Mouse (Mus musculus): ENCODE data around the gene Poc1a. TPM values are rescaled to one million over a fixed set of nuclear protein-coding genes. Genes with fewer than 3 reads are reported as not detected.

Poc1a gene
- total and polyA plus RNA-seq, 3 experiments, result 14.8 to 25.6 (median 20.2) TPM

- ATAC-seq (ENCODE audit: extremely low read depth, insufficient number of reproducible peaks, low FRiP score, poor library complexity, severe bottlenecking) (no peak), DNase-seq (ENCODE audit: low spot score) (no peak)
- Histone ChIP-seq H3K9me3 (replicated peaks) (no peaks in the 10 kb centered on the region), H3K4me1 (ENCODE audit: insufficient read depth, low read depth, low read length) (peaks cover 5% of the 10 kb centered on the region; the same call in 1 of the 2 replicates), H3K36me3 (replicated peaks) (peaks cover 76% of the 10 kb centered on the region), H3K4me3 (ENCODE audit: low read depth, low read length) (no peak overlapping the region), H3K27me3 (ENCODE audit: insufficient read depth, low read length) (no peaks in the 10 kb centered on the region)
- TF ChIP-seq GATA1 (IDR thresholded peaks at IDR 0.05; ENCODE audit: borderline replicate concordance, low read length), result no peak
- TF ChIP-seq CTCF (IDR thresholded peaks at IDR 0.05; ENCODE audit: low read depth, low read length), result no peak
- TF ChIP-seq POLR2AphosphoS5 (IDR thresholded peaks at IDR 0.05; ENCODE audit: insufficient replicate concordance, low read depth, low read length), result no peak
- no peak for TF ChIP-seq GATA2 (IDR thresholded peaks at IDR 0.05; ENCODE audit: borderline replicate concordance, low read depth, low read length)
- TF ChIP-seq TAL1 (conservative IDR thresholded peaks at IDR 0.05; ENCODE audit: low read depth, low read length), result no peak
These were observed 38.2 kb downstream of the Poc1a start for GRCm38 (mm10) chr9:106319095-106319494.

GRCm38 (mm10) chr9:106322497-106322896 is 41.6 kb downstream of the Poc1a start:
- no peak for ATAC-seq (ENCODE audit: extremely low read depth, insufficient number of reproducible peaks, low FRiP score, poor library complexity, severe bottlenecking)
- DNase-seq (ENCODE audit: low spot score), result no peak

GRCm38 (mm10) chr9:106326241-106326640 is 45.4 kb downstream of the Poc1a start:
- TF ChIP-seq CTCF (IDR thresholded peaks at IDR 0.05; ENCODE audit: low read depth, low read length), result no peak
- TF ChIP-seq POLR2AphosphoS5 (IDR thresholded peaks at IDR 0.05; ENCODE audit: insufficient replicate concordance, low read depth, low read length), result no peak
- TF ChIP-seq TAL1 (conservative IDR thresholded peaks at IDR 0.05; ENCODE audit: low read depth, low read length), result no peak
- TF ChIP-seq GATA1 (IDR thresholded peaks at IDR 0.05; ENCODE audit: borderline replicate concordance, low read length), result no peak
- no peak for TF ChIP-seq GATA2 (IDR thresholded peaks at IDR 0.05; ENCODE audit: borderline replicate concordance, low read depth, low read length)
- DNase-seq (ENCODE audit: low spot score) (no peak), ATAC-seq (ENCODE audit: extremely low read depth, insufficient number of reproducible peaks, low FRiP score, poor library complexity, severe bottlenecking) (no peak)
- H3K9me3 ChIP-seq (replicated peaks), result no peaks in the 10 kb centered on the region
- no peaks in the 10 kb centered on the region; the same call in 1 of the 2 replicates for H3K4me1 ChIP-seq (ENCODE audit: insufficient read depth, low read depth, low read length)
- H3K36me3 ChIP-seq (replicated peaks), result peaks cover 74% of the 10 kb centered on the region
- no peaks in the 10 kb centered on the region for H3K27me3 ChIP-seq (ENCODE audit: insufficient read depth, low read length)
- H3K4me3 ChIP-seq (ENCODE audit: low read depth, low read length), result no peak overlapping the region

More at GRCm38 (mm10) chr9:106322497-106322896, 41.6 kb downstream of the Poc1a start:
- no peak overlapping the region for H3K4me3 ChIP-seq (ENCODE audit: low read depth, low read length)
- H3K36me3 ChIP-seq (replicated peaks), result peaks cover 69% of the 10 kb centered on the region
- H3K9me3 ChIP-seq (replicated peaks), result no peaks in the 10 kb centered on the region
- no peak for TF ChIP-seq GATA2 (IDR thresholded peaks at IDR 0.05; ENCODE audit: borderline replicate concordance, low read depth, low read length)
- TF ChIP-seq POLR2AphosphoS5 (IDR thresholded peaks at IDR 0.05; ENCODE audit: insufficient replicate concordance, low read depth, low read length), result no peak
- no peak for TF ChIP-seq TAL1 (conservative IDR thresholded peaks at IDR 0.05; ENCODE audit: low read depth, low read length)
- TF ChIP-seq GATA1 (IDR thresholded peaks at IDR 0.05; ENCODE audit: borderline replicate concordance, low read length), result no peak
- TF ChIP-seq CTCF (IDR thresholded peaks at IDR 0.05; ENCODE audit: low read depth, low read length), result no peak
- no peaks in the 10 kb centered on the region for H3K27me3 ChIP-seq (ENCODE audit: insufficient read depth, low read length)
- H3K4me1 ChIP-seq (ENCODE audit: insufficient read depth, low read depth, low read length), result peaks cover 5% of the 10 kb centered on the region; the same call in 1 of the 2 replicates

GRCm38 (mm10) chr9:106327125-106327809 is 46.4 kb downstream of the Poc1a start:
- 0 out of 2 replicates have a peak, but pooled peaks cover 2% of the 10 kb centered on the region for H3K4me1 ChIP-seq (ENCODE audit: insufficient read depth, low read depth, low read length)
- no peaks in the 10 kb centered on the region for H3K27me3 ChIP-seq (ENCODE audit: insufficient read depth, low read length)
- H3K36me3 ChIP-seq (replicated peaks), result peaks cover 74% of the 10 kb centered on the region
- no peak for DNase-seq (ENCODE audit: low spot score)
- H3K4me3 ChIP-seq (ENCODE audit: low read depth, low read length), result no peak overlapping the region
- H3K9me3 ChIP-seq (replicated peaks), result no peaks in the 10 kb centered on the region
- ATAC-seq (ENCODE audit: extremely low read depth, insufficient number of reproducible peaks, low FRiP score, poor library complexity, severe bottlenecking), result no peak
- no peak for TF ChIP-seq GATA2 (IDR thresholded peaks at IDR 0.05; ENCODE audit: borderline replicate concordance, low read depth, low read length)
- TF ChIP-seq TAL1 (conservative IDR thresholded peaks at IDR 0.05; ENCODE audit: low read depth, low read length), result no peak

- DNase-seq (ENCODE audit: low spot score) (no peak), ATAC-seq (ENCODE audit: extremely low read depth, insufficient number of reproducible peaks, low FRiP score, poor library complexity, severe bottlenecking) (no peak)
- Histone ChIP-seq H3K9me3 (replicated peaks) (no peaks in the 10 kb centered on the region), H3K36me3 (replicated peaks) (peaks cover 76% of the 10 kb centered on the region), H3K27me3 (ENCODE audit: insufficient read depth, low read length) (no peaks in the 10 kb centered on the region), H3K4me3 (ENCODE audit: low read depth, low read length) (no peak overlapping the region), H3K4me1 (ENCODE audit: insufficient read depth, low read depth, low read length) (0 out of 2 replicates have a peak, but pooled peaks cover 2% of the 10 kb centered on the region)
- TF ChIP-seq POLR2AphosphoS5 (IDR thresholded peaks at IDR 0.05; ENCODE audit: insufficient replicate concordance, low read depth, low read length), result no peak
- no peak for TF ChIP-seq TAL1 (conservative IDR thresholded peaks at IDR 0.05; ENCODE audit: low read depth, low read length)
- TF ChIP-seq CTCF (IDR thresholded peaks at IDR 0.05; ENCODE audit: low read depth, low read length), result no peak
- no peak for TF ChIP-seq GATA1 (IDR thresholded peaks at IDR 0.05; ENCODE audit: borderline replicate concordance, low read length)
- no peak for TF ChIP-seq GATA2 (IDR thresholded peaks at IDR 0.05; ENCODE audit: borderline replicate concordance, low read depth, low read length)
These were observed 47.3 kb downstream of the Poc1a start for GRCm38 (mm10) chr9:106328068-106328610.

GRCm38 (mm10) chr9:106328772-106329511 is 48.1 kb downstream of the Poc1a start:
- Histone ChIP-seq H3K9me3 (replicated peaks) (no peaks in the 10 kb centered on the region), H3K4me1 (ENCODE audit: insufficient read depth, low read depth, low read length) (0 out of 2 replicates have a peak, but pooled peaks cover 2% of the 10 kb centered on the region), H3K27me3 (ENCODE audit: insufficient read depth, low read length) (no peaks in the 10 kb centered on the region), H3K36me3 (replicated peaks) (peaks cover 81% of the 10 kb centered on the region), H3K4me3 (ENCODE audit: low read depth, low read length) (no peak overlapping the region)
- TF ChIP-seq POLR2AphosphoS5 (IDR thresholded peaks at IDR 0.05; ENCODE audit: insufficient replicate concordance, low read depth, low read length), result no peak
- no peak for TF ChIP-seq GATA2 (IDR thresholded peaks at IDR 0.05; ENCODE audit: borderline replicate concordance, low read depth, low read length)
- no peak for TF ChIP-seq GATA1 (IDR thresholded peaks at IDR 0.05; ENCODE audit: borderline replicate concordance, low read length)
- TF ChIP-seq CTCF (IDR thresholded peaks at IDR 0.05; ENCODE audit: low read depth, low read length), result no peak
- TF ChIP-seq TAL1 (conservative IDR thresholded peaks at IDR 0.05; ENCODE audit: low read depth, low read length), result no peak
- DNase-seq (ENCODE audit: low spot score) (no peak), ATAC-seq (ENCODE audit: extremely low read depth, insufficient number of reproducible peaks, low FRiP score, poor library complexity, severe bottlenecking) (no peak)

Data from G1E (cell line).